Mouse (Mus musculus) thymus, adult 2 months (tissue): ENCODE measurements around the gene Slc2a5.

ENCODE experiments used
- CTCF ChIP-seq: fragments of 200-500 bp; IDR thresholded peaks from 2 replicates; pipeline ENCODE4 v1.5.1; 2012; ENCODE audit warnings: mild to moderate bottlenecking, control low read depth, low read length, moderate library complexity, borderline replicate concordance; ENCODE audit not compliant: control insufficient read depth, poor library complexity, insufficient read depth; ENCODE audit errors: extremely low read depth
- POLR2A ChIP-seq: fragments of 200-500 bp; IDR thresholded peaks from 2 replicates; pipeline ENCODE4 v1.6.1; 2012; ENCODE audit warnings: mild to moderate bottlenecking, low read length, control low read depth, moderate library complexity; ENCODE audit not compliant: control insufficient read depth, poor library complexity, insufficient read depth; ENCODE audit errors: extremely low read depth

DNA sequence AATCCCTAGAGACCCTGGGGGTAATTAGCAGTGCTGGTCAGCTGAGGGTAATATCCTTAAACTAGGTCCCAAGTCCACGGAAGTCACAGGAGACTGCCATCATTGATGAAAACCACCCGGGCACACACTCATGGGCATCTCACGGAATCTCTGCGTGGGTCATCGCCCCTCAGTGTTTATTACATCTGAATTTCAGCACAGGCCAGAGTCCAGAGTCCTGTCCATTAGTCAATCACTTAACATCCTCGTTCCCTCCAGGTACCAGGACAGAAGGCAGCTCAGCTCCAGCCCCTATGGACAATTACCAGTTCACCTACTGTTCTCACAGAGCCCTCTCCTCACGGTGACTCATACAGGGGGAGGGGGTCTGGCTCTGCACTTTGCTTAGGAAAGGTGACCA lies 16.3 kb upstream of the Slc2a5 start:
- TF ChIP-seq CTCF (no peak), POLR2A (no peak)
